Mouse (Mus musculus) T-helper 1 cell (primary cell): ENCODE results near the gene Arpp21.

ENCODE experiments used
- in situ Hi-C: fragments of 300-600 bp; cut with MboI, MseI; formaldehyde crosslinking; loops from one replicate; pipeline ENCODE4 v1.15.1; 2025; ENCODE audit warnings: high pct_unique_total_duplicates

Arpp21 gene

DNA sequence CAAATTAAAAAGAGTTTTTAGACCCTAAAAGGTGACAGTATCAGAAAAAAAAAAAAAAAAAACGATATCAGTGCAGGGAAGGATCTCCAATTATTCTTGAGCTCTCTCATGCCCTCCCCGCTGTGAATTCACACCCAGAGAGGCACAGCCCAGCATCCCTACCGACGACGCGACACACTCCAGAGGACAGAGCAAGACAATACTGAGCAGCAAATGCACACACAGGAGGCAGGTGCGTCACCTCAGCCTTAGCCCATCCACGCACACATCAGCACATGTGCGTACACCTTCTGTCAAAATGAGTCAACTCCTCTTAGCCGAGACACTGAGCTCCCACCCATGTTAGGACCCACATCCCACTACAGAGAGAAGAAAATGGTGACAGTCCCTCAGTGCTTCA lies 50.0 kb downstream of the Arpp21 start:
- in situ Hi-C loops = no loop called here

DNA sequence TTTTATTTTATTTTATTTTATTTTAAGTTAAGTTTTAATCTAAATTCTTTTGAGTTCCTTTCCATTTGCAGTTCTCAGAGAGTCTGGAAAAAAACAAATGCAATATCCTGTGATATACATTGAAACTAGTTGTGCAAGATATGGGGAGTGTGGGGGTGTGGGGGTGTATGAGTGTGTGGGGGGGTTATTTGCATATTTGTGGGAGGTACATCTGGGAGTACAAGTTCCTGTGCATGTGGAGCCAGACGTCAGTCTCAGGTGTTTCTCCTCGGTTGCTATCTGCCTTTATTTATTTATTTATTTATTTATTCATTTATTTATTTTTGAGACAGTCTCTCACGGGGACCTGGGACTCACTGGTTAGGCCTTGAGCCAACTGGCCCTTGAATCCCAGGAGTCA lies 53.0 kb downstream of the Arpp21 start:
- in situ Hi-C loops = no loop called here

DNA sequence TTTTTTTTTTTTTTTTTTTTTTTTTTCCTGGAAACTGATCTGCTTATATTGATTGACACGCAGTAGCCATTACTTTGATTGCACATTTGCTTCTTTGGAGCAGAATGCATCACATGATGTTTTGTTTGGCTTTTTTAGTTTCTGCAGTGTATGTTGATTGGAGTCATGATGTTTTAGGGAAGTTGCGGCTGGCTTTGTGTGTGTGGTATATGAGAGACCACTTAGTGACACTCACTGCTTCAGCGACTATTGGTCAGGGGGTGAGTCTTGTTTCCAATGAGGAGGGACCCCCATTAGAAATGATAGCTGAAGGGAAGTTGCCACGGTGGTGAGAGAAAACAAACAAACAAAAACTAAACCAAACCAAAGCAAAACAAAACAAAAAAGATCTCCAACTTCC lies 55.7 kb downstream of the Arpp21 start:
- in situ Hi-C loops = no loop called here

DNA sequence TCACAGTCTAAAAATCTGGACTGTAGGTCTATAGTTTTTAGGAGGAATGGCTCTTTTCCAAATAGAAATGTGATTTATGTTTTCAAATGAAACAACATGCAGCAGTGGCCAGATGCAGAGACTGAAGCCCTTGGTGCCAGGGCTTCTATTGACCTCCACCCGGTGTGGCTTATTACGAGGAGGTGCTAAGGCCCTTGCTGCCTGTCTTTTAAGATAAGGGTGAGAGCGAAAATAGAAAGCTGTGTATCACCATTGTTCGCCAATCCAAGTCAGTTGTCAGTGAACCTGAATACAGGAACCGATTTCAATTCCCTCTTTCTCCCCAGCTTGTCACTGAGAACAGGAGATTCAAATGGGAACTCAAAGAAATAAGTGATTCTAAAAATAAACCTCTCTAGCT lies 57.3 kb downstream of the Arpp21 start:
- in situ Hi-C loops = no loop called here

DNA sequence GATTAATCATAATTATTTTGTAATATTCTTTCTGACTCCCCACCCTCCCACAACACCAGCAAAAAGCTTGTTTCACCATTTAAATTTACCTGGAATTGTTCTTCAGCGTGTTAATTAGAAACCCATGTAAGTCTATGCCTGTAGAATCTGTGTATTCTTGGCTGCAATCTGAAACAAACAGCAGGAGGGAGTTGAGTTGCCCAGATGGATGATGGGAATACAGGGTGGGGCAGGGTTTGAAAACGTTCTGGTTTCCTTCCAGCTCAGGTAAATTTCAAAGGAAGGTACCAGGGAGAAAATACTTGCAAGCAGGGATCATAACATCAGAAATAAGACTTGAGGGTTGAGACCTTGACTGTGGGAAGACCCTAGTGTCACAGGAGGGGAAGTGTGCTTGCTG lies 58.2 kb downstream of the Arpp21 start:
- in situ Hi-C loops = no loop called here

DNA sequence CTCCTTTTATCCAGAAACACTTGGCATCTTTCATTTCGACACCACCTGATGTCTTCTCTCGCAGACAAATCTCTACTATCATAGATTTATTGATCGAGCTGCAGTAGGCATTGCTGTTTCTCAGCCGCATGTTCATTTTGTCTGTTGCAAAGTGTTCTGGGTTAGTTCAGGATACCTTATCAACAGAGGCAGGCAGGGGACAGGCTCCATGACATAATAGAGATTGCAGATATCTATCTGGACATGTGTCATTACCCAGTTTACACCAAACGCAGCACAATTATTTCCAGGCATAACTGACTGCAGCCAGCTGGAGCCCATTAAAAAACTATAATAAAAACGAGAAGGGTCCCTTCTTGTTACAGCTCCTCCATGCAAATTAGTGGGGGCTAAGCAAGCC lies 59.4 kb downstream of the Arpp21 start:
- in situ Hi-C loops = no loop called here

DNA sequence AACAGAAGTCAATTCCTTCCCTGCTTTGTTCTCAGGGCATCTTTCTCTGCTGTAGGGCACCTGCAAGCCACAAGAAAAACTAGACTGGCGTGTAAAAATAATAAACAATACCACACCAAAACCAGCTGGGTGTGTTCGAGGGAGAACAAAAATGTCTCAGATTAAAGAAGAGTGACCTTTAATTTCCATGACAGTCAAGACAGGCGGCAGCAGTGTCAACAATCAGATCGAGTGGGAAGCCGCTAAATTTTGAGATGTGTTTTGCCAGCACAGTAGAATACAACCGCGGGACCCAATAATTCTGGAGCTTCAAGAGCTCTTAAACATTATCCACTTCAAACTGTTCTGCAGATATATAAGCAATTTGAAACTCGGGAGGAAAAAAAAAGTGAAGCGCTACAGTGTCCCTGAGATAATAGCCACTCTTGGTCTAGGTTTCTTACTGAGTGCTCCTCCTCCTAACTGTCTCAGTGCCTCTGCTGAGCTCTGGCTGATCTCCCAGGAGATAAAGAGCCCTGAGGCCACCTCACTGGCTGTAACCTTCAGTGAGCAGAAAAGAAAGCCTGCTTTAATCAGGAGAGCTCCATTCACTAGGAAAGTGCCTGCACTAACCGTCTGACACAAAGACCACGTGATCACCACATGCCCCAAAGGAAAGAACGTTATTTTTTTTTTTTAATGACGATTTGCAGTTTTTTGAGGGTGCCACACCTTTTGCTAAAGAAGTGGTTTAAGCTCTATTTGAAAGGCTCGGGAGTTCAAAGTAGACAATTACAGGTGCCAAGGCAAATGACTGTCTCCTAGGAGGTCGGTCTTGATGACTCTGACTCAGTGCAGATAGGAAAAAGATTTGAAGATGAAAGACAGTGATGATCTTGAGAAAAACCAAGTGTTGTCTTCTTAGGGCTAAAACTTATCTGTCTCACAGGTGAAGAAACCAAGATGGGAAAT lies 61.1 kb downstream of the Arpp21 start:
- in situ Hi-C loops = no loop called here

DNA sequence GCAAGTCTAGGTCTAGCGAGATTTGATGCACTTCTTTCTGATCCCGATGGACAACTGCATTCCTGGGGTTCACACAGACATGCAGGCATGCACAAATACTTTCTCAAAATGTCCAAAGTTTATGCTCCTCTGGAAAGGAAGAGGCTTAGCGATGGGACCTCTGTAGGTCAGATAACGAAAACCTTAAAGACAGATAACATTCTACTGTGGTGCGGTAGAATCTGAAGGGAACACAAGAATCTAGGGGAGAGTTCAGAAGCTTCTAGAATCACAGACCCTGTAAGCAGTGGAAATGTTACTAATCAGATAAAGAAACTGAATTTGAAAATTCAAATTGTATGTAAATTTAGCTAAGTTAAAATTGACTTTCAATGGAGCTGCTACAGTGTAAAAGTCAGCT lies 62.0 kb downstream of the Arpp21 start:
- in situ Hi-C loops = no loop called here

DNA sequence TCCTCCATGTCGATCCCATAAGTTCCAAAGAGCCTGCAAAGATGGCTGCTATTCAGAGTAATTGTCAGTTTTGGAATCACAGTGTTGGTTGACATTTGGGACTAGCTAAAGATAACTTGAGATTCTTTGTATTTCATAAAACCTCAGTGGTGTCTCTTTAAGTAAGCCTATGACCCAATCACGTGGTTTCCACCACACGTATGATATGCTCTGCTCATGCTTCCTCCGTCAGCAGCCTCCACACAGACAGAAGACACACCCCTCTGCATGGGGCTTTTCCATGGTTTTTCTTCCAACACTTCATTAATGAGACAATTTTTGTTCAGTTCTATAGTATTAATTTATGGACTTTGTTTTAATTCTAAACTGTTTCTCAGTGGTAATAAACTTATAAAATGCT lies 71.1 kb downstream of the Arpp21 start:
- in situ Hi-C loops = no loop called here

DNA sequence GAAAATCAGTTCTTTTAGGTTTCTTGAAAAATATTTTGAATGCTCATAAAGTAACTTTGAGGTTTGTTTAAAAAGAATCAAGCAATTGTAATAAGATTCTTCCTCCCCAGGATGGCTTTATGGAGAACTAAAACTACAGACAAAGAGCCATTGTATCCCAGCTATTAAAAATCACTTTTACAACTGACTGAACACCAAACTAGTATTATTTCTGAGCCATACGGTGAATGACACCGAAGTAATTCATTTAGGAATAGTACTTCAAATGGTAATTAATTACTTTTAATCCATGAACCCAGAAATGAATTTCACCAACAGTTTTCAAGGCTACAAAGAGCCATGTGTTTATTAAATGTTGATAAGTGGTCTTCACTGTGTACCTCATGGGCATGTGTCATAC lies 74.8 kb downstream of the Arpp21 start:
- in situ Hi-C loops = no loop called here

DNA sequence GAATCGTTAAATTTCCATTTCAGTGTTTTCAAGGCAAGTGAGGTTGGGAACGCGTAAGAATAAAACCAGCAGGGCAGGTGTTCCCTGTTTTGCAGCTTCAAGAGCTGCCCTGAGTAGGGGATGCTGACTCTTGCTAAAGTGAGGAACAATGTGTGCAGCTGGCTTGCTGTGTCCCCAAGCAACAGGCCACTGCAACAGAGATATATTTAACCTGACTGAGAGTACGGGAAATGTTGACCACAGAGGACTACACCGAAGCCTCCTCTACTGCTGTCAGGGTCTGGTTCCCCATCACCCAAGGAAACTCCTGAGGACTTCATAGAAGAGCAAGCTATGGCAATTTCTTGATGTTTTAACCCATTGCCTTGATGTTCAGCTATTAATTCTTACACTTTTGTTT lies 81.8 kb downstream of the Arpp21 start:
- in situ Hi-C loops = no loop called here

DNA sequence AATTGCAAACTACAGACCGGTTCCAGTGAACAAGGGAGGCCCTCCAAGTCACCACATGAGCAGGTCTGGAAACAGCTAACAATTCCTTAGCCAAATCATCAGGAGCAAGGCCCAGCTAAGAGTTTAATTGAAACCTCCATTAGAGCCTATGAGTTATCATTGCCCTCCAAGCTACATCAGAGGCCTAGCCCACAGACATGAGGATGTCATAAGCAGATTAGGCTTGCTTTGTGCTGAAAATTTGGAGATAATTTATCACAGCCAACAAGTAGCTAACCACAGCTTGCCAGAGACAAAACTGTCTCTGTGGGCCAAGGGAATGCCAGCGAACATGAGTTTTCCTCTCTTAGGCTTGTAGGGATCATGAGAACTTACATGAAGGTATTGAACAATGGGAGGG lies 83.0 kb downstream of the Arpp21 start:
- in situ Hi-C loops = no loop called here

DNA sequence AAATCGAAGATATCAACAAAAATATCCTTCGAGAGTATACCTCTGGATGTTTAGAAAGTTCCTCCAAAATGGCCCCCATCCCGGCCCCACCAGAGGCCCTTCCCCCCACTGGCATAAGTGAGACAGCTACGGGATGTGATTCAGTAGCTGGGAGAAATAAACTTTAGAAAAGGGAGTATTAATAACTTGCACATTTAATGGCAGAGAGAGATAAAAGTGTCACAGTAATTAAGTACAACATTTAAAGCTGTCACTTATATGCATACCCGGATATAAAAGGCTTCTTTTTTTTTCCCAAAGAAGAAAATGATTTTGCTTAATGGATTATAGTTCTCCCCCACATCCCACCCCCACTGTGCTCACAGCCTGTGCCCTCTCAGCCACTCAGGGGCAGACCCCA lies 84.6 kb downstream of the Arpp21 start:
- in situ Hi-C loops = no loop called here

DNA sequence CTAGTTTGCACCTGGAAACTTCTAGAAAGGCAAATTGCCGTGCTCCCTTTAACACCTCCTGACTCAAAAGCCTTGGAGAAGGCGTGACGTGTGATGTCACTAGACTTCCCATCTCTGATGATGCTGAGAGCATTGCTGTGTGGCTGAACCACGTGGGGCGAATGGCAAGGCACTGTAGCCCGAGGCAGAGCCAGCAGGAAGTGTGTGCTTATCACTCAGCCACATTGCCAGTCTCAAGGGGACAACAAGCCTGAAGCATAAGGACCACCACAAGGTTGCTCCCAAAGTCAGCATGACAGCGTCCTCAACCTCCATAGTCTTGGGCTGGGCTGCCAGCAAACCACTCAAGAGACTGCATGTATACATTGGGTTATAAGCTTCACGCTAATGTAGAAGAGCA lies 95.1 kb downstream of the Arpp21 start:
- in situ Hi-C loops = no loop called here

DNA sequence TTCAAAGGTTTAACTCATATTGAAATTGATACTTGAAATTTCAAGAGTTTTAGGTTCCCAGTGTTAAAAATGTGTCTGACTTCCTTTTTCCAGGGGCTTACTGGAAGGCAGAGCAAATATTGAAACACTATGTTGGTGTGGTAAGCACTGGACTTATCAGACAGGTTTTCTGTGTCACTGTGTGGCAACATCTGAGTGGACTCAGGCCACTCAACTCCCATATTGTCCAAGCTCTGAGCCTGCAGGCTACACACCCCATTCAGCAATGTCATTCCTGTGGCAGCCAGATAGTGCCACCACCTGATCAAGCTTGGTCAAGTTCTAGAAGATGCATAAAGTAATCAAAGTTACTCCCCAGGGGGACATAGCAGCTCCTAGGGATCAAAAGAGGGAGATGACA lies 97.9 kb downstream of the Arpp21 start:
- in situ Hi-C loops = no loop called here

DNA sequence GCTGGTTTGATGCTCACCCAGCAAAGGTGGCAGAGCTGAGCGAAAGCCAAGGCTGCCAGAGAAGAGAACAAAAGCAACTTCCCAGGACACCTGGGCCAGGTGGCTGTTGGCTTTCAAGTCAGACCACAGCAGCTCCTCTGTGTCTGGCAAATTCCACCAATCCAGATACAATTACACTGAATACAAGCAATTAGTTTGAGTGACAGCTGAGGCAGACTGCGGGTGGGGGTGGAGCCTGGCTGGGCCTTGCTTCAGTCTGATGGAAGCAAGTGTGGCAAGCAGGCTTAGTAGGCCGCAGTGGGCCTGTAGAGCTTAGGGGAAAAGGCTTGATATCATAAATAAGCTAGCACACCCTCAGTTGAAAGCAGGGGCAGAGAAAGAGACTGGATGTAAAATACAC lies 104.9 kb downstream of the Arpp21 start:
- in situ Hi-C loops = no loop called here

DNA sequence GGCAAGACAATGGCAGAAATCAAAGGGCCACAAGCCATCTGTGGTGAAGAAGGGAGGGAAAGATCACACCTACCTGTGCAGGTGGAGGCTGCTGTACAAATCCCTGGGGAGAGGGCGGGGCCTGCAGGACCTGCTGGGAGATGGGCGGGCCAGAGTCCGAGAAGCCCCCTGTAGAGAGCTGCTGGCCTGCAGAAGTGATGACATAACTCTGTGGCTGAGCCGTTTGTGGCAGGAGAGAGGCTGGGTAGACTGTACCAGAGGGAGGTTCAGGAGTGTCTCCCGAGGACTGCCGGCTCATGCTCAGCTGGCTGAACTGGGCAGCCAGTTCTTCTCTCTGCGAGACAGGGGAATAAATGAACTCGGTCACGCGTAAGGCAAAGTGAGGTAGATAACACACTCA lies 111.1 kb downstream of the Arpp21 start:
- in situ Hi-C loops = no loop called here

DNA sequence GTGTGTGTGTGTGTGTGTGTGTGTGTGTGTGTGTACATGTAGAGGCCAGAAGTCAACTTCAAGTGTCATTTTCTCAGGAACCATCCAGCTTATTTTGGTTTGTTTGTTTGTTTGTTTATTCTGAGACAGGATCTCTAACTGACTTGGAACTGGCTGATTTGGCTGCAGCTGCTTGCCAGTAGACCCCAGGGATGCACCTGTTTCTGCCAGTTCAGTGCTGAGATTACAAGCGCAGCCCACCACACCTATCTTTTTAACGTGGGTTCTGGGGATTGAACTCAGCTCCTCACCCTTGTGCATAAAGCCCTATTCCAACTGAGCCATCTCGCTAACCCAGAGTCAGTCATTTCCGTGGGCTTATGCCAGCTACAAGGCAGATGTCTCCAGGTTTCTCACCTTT lies 111.6 kb downstream of the Arpp21 start:
- in situ Hi-C loops = no loop called here

DNA sequence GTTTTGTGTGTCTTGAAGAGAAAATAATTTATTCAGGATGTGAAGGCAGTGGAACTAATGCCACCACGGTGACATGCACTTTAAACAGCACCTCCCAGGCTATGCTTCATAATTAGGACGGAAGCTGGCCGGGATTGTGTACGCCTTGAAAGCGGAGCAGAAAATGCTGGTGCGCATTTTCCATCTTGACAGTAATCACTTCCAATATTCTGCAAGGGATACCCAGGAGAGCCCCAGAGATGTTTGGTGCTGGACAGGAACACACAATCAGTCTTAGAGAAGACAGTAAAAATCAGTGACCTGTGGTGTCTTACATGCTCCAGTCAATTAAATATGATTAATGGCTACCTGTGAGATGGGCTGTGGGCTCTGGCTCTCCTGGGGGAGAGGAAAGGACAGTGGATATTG lies 112.3 kb downstream of the Arpp21 start:
- in situ Hi-C loops = no loop called here

DNA sequence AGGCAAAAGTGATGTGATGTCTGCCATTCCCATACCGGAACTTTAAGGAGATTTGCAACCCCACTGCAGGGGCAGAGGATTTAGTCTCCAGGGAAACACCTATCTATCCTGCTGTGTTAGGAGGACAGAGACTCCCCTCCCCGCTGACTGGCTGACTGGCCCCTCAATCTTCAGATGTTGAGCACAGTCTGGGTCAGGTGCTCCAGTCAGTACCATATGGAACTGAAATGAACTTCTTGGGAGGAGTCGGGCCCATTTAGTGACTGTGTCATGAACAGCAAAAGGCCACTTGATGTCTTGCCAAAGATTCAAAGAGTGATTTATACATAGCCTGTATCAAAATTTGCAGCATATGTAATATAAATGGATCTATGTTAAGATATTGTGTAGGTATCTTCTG lies 116.2 kb downstream of the Arpp21 start:
- in situ Hi-C loops = no loop called here

DNA sequence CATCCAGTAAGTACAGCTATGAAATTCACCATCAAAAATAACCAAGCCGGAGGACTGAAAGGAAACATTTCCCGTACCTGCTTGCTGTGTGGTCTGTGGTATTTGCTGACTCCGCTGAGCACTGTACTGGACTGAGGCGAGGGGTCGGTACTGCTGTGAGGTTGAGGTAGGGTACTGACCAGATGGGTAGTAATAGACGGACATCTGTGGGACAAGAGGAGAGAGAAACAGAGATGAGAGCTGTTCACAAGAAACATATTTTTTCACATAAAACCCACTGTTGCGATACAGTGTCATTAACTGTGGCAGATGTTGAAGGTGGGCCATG lies 116.7 kb downstream of the Arpp21 start:
- in situ Hi-C loops = no loop called here

DNA sequence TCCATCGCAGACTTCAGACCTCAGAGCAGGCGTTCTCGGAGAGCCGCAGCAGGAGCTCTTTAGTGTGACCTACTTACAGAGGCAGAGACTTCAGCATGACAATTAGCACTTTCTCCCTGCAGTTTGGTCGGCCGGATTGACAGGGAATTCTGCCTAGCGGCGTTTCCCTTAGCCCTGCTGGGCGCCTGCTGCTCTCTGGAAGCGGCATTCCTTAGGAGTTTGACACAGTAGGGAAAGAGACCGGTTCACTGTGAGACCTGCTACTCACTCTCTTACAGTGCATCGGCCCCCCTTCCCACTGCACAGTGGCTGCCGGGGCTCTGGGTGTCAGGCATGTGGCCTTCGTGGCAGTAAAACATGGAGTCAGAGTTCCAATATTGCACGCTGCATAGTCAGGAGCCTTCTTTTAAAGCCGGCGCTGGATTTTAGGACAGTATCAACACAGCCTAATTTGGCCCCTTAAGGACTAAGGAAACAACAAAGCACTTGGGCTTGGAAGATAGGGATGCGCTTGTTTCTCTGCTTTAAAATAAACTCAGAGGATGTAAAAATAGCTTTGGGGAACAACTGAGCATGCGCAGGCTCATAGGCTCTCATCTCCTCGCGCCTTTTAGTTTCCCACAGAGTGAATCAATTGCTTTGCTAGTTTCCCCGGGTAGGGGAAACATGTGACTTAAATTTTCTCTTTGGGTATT lies 117.2 kb downstream of the Arpp21 start:
- in situ Hi-C loops = no loop called here

DNA sequence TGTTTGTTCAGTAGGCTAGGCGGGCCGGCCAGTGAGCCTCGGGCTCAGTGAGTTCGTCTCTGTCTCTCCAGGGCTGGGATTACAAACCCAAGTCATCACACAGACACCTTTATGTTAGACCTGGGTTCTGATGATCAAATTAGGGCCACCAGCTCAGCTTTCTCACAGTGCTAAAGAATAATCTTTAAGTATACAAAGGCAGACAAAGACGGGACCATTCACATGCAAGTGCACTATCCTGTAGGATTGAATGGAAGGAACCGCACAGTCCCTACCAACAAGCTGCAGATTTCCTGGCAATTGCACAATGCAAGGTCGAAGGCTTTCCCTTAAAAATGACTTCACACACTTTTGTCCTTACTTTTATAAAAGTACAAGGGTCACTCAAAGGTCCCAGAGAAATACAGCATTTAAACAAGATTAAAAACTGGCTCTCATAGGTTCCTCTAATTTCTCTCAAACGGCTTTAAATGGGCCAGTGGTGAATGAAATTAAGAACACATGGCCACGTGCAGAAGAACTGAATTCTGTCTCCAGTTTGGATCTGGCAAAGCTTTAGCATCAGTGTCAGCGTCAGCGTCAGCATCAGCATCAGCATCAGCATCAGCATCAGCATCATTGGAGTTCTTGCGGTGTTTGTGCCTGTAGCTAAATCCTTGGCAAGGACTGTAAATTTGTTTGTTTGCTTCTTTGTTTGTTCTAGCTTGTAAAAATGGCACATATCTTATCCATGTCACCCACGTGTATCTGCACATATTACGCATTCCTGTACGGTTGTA lies 117.9 kb downstream of the Arpp21 start:
- in situ Hi-C loops = no loop called here
